Mouse (Mus musculus): ENCODE measurements around the gene Slc9a3r2. TPM values are rescaled to one million over a fixed set of nuclear protein-coding genes. Genes with fewer than 3 reads are reported as not detected.

The Slc9a3r2 gene
- polyA plus RNA-seq, 1 experiment from 2014 or later, result 43.7 TPM

- Histone ChIP-seq H3K27ac (ENCODE audit: low read length) (no peak overlapping the region), H3K9ac (ENCODE audit: low read depth, low read length) (no peak overlapping the region), H3K4me2 (ENCODE audit: low read length) (no peak overlapping the region), H3K9me3 (replicated peaks; ENCODE audit: control insufficient read depth, low read length, poor library complexity, severe bottlenecking) (no peaks in the 10 kb centered on the region), H3K27me3 (ENCODE audit: control insufficient read depth, insufficient read depth, low read depth, low read length) (no peaks in the 10 kb centered on the region), H3K4me3 (ENCODE audit: low read depth, low read length) (no peak overlapping the region), H3K36me3 (ENCODE audit: control insufficient read depth, insufficient read depth, low read length) (peaks cover 61% of the 10 kb centered on the region), H3K4me1 (ENCODE audit: control insufficient read depth, insufficient read depth, low read length) (no peaks in the 10 kb centered on the region)
- 88% methylated on average over 14 of the region's 14 CpGs for WGBS
- ATAC-seq, result no peak
Measured at GRCm38 (mm10) chr17:24617561-24618194, 32.4 kb downstream of the Slc9a3r2 start.

DNA sequence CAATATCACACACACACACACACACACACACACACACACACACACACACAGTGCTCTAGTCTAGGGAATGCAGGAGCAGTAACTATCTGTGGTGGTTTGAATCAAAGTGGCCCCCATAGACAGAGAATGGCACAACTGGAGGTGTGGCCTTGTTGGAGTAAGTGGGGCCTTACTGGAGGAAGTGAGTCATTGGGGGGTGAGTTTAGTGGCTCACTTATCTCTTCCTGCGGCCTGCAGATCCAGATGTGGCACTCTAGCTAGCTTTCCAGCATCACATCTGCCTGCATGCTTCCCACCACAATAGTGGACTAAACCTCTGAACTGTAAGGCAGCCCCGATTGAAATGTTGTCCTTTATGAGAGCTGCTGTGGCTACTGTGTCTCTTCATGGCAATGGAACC is 39.4 kb downstream of the Slc9a3r2 start:
- Histone ChIP-seq H3K4me2 (ENCODE audit: low read length) (no peak overlapping the region), H3K27ac (ENCODE audit: low read length) (no peak overlapping the region), H3K4me1 (ENCODE audit: control insufficient read depth, insufficient read depth, low read length) (no peaks in the 10 kb centered on the region), H3K9ac (ENCODE audit: low read depth, low read length) (no peak overlapping the region), H3K36me3 (ENCODE audit: control insufficient read depth, insufficient read depth, low read length) (peaks cover 52% of the 10 kb centered on the region), H3K27me3 (ENCODE audit: control insufficient read depth, insufficient read depth, low read depth, low read length) (no peaks in the 10 kb centered on the region), H3K9me3 (replicated peaks; ENCODE audit: control insufficient read depth, low read length, poor library complexity, severe bottlenecking) (no peaks in the 10 kb centered on the region), H3K4me3 (ENCODE audit: low read depth, low read length) (no peak overlapping the region)
- WGBS, result 91% methylated on average over 2 of the region's 2 CpGs
- no peak for ATAC-seq

- Histone ChIP-seq H3K4me1 (ENCODE audit: control insufficient read depth, insufficient read depth, low read length) (no peaks in the 10 kb centered on the region), H3K9me3 (replicated peaks; ENCODE audit: control insufficient read depth, low read length, poor library complexity, severe bottlenecking) (no peaks in the 10 kb centered on the region), H3K27ac (ENCODE audit: low read length) (no peak overlapping the region), H3K4me3 (ENCODE audit: low read depth, low read length) (no peak overlapping the region), H3K36me3 (ENCODE audit: control insufficient read depth, insufficient read depth, low read length) (peaks cover 49% of the 10 kb centered on the region), H3K4me2 (ENCODE audit: low read length) (no peak overlapping the region), H3K9ac (ENCODE audit: low read depth, low read length) (no peak overlapping the region), H3K27me3 (ENCODE audit: control insufficient read depth, insufficient read depth, low read depth, low read length) (no peaks in the 10 kb centered on the region)
- WGBS, result 97% methylated on average over 8 of the region's 8 CpGs
- ATAC-seq, result no peak
Measured at GRCm38 (mm10) chr17:24608874-24609273, 41.3 kb downstream of the Slc9a3r2 start.

DNA sequence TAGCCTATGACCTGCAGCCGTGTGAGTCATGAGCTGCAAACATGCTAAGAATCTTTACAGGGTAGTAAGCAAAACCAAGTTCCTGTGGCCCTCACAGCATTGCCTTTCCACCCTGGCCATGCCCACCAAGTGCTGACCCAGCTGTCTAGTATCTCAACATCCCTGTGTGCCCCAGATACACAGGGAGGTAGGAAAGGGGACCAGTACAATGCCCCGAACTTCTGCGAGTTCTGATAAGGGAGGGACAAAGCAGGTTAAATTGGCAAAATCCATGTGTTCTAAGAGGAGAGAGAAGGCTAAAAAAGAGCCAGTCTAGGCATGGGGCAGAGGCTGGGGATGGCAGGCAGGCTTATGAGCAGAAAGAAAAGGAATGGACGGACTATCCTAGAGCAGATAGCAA is 41.8 kb downstream of the Slc9a3r2 start:
- Histone ChIP-seq H3K4me1 (ENCODE audit: control insufficient read depth, insufficient read depth, low read length) (no peaks in the 10 kb centered on the region), H3K36me3 (ENCODE audit: control insufficient read depth, insufficient read depth, low read length) (peaks cover 46% of the 10 kb centered on the region), H3K27ac (ENCODE audit: low read length) (no peak overlapping the region), H3K4me3 (ENCODE audit: low read depth, low read length) (no peak overlapping the region), H3K27me3 (ENCODE audit: control insufficient read depth, insufficient read depth, low read depth, low read length) (no peaks in the 10 kb centered on the region), H3K4me2 (ENCODE audit: low read length) (no peak overlapping the region), H3K9me3 (replicated peaks; ENCODE audit: control insufficient read depth, low read length, poor library complexity, severe bottlenecking) (no peaks in the 10 kb centered on the region), H3K9ac (ENCODE audit: low read depth, low read length) (no peak overlapping the region)
- 92% methylated on average over 4 of the region's 4 CpGs for WGBS
- no peak for ATAC-seq

DNA sequence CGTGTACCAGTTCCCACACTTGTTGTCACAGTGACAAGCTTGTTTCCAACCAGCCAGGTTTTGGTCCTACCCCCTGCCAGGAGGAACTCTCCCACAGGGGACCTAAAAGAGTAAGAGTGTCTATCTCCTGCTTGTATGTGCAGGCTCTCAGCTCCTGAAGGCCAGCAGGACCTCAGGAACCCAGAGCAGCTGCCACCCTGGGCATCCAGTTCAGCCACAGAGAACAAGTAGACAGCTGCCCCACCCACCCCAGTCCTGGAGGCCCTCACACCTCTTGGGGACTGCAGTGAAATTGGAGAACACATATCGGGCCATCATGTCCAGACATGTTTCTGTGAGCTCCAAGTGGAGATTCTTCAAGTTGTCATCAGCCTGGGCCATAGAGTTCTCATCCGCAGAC is 45.6 kb downstream of the Slc9a3r2 start:
- ATAC-seq, result no peak
- H3K9me3 ChIP-seq (replicated peaks; ENCODE audit: control insufficient read depth, low read length, poor library complexity, severe bottlenecking), result no peaks in the 10 kb centered on the region
- no peaks in the 10 kb centered on the region for H3K27me3 ChIP-seq (ENCODE audit: control insufficient read depth, insufficient read depth, low read depth, low read length)
- H3K36me3 ChIP-seq (ENCODE audit: control insufficient read depth, insufficient read depth, low read length), result peaks cover 56% of the 10 kb centered on the region
- H3K4me3 ChIP-seq (ENCODE audit: low read depth, low read length), result no peak overlapping the region
- no peak overlapping the region for H3K9ac ChIP-seq (ENCODE audit: low read depth, low read length)
- no peaks in the 10 kb centered on the region for H3K4me1 ChIP-seq (ENCODE audit: control insufficient read depth, insufficient read depth, low read length)
- no peak overlapping the region for H3K4me2 ChIP-seq (ENCODE audit: low read length)
- 97% methylated on average over 3 of the region's 3 CpGs for WGBS
- no peak overlapping the region for H3K27ac ChIP-seq (ENCODE audit: low read length)

GRCm38 (mm10) chr17:24603961-24604360 is 46.2 kb downstream of the Slc9a3r2 start:
- Histone ChIP-seq H3K9me3 (replicated peaks; ENCODE audit: control insufficient read depth, low read length, poor library complexity, severe bottlenecking) (no peaks in the 10 kb centered on the region), H3K27me3 (ENCODE audit: control insufficient read depth, insufficient read depth, low read depth, low read length) (no peaks in the 10 kb centered on the region), H3K4me2 (ENCODE audit: low read length) (no peak overlapping the region), H3K9ac (ENCODE audit: low read depth, low read length) (no peak overlapping the region), H3K36me3 (ENCODE audit: control insufficient read depth, insufficient read depth, low read length) (peaks cover 62% of the 10 kb centered on the region), H3K4me1 (ENCODE audit: control insufficient read depth, insufficient read depth, low read length) (no peaks in the 10 kb centered on the region), H3K4me3 (ENCODE audit: low read depth, low read length) (no peak overlapping the region), H3K27ac (ENCODE audit: low read length) (no peak overlapping the region)
- 91% methylated on average over 8 of the region's 8 CpGs for WGBS
- no peak for ATAC-seq

- Histone ChIP-seq H3K4me3 (ENCODE audit: low read depth, low read length) (no peak overlapping the region), H3K4me2 (ENCODE audit: low read length) (no peak overlapping the region), H3K9ac (ENCODE audit: low read depth, low read length) (no peak overlapping the region), H3K36me3 (ENCODE audit: control insufficient read depth, insufficient read depth, low read length) (peaks cover 73% of the 10 kb centered on the region), H3K9me3 (replicated peaks; ENCODE audit: control insufficient read depth, low read length, poor library complexity, severe bottlenecking) (no peaks in the 10 kb centered on the region), H3K4me1 (ENCODE audit: control insufficient read depth, insufficient read depth, low read length) (no peaks in the 10 kb centered on the region), H3K27me3 (ENCODE audit: control insufficient read depth, insufficient read depth, low read depth, low read length) (no peaks in the 10 kb centered on the region), H3K27ac (ENCODE audit: low read length) (no peak overlapping the region)
- no peak for ATAC-seq
- 90% methylated on average over 4 of the region's 4 CpGs for WGBS
Measured at GRCm38 (mm10) chr17:24600502-24600901, 49.6 kb downstream of the Slc9a3r2 start.

DNA sequence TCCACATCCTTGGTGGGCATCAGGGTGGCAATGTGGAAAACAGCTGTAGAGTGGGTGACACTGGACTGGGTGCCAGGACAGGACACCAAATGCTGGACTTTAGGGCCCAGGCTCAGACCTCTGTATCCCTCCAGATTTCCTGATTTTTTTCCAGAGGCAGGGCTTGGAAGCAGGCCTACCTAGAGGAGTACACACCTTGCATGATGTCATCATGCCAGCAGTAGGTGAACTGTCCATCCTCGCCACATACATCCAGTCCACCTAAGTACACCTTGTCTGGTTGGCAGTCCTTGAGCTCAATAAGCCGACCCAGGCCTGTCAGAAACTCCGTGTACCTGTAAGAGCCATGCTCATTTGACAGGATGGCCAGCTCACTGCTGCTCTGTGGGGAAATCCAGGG is 52.1 kb downstream of the Slc9a3r2 start:
- Histone ChIP-seq H3K4me3 (ENCODE audit: low read depth, low read length) (no peak overlapping the region), H3K27ac (ENCODE audit: low read length) (no peak overlapping the region), H3K9me3 (replicated peaks; ENCODE audit: control insufficient read depth, low read length, poor library complexity, severe bottlenecking) (no peaks in the 10 kb centered on the region), H3K4me2 (ENCODE audit: low read length) (no peak overlapping the region), H3K4me1 (ENCODE audit: control insufficient read depth, insufficient read depth, low read length) (no peaks in the 10 kb centered on the region), H3K9ac (ENCODE audit: low read depth, low read length) (no peak overlapping the region), H3K27me3 (ENCODE audit: control insufficient read depth, insufficient read depth, low read depth, low read length) (no peaks in the 10 kb centered on the region), H3K36me3 (ENCODE audit: control insufficient read depth, insufficient read depth, low read length) (peaks cover 82% of the 10 kb centered on the region)
- 100% methylated on average over 3 of the region's 3 CpGs for WGBS
- no peak for ATAC-seq

DNA sequence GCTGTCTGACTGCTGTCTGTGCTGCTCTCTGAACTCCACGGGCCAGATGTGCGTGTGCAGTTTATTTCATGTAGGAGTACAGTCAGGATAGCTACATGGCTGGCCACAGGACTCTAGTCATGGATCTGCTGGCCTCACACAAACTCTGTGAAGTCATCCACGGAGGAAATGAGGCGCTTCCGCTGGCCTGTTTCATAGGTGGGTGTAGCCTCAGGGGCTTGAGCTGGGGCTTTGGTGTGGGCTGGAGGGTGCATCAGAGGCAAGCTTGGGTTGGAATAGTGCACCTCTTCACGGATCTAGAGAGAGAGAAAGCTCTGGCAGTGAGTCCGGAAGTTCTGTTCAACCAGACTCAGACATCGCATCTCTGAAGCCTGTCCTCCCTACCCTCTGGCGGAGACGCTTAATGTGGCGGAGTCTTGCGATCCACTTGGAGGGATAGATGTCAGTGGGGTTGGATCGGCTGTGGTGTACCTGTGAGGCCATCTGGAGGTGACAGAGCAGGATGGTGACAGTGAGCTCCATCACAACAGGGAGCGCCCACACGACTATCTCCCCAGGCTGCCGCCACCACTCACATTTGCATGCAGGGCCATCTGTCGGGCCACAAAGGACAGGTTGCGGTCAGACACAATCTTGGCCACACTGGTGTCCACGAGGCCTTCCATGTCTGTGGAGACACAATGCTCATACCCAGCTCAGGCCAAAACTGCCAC is 53.5 kb downstream of the Slc9a3r2 start:
- no peak overlapping the region for H3K4me3 ChIP-seq (ENCODE audit: low read depth, low read length)
- no peak overlapping the region for H3K9ac ChIP-seq (ENCODE audit: low read depth, low read length)
- 89% methylated on average over 19 of the region's 19 CpGs for WGBS
- H3K9me3 ChIP-seq (replicated peaks; ENCODE audit: control insufficient read depth, low read length, poor library complexity, severe bottlenecking), result no peaks in the 10 kb centered on the region
- H3K27ac ChIP-seq (ENCODE audit: low read length), result no peak overlapping the region; the same call in 1 of the 2 replicates
- no peak overlapping the region for H3K4me2 ChIP-seq (ENCODE audit: low read length)
- H3K27me3 ChIP-seq (ENCODE audit: control insufficient read depth, insufficient read depth, low read depth, low read length), result no peaks in the 10 kb centered on the region
- peaks cover 83% of the 10 kb centered on the region for H3K36me3 ChIP-seq (ENCODE audit: control insufficient read depth, insufficient read depth, low read length)
- no peaks in the 10 kb centered on the region for H3K4me1 ChIP-seq (ENCODE audit: control insufficient read depth, insufficient read depth, low read length)
- no peak for ATAC-seq

All from midbrain, embryonic 16.5 days (tissue).